Mouse (Mus musculus) erythroblast, embryonic 14.5 days (primary cell): ENCODE data around the gene Sgsm1. TPM values are rescaled to one million over a fixed set of nuclear protein-coding genes. Genes with fewer than 3 reads are reported as not detected.

Source experiments
- H3K27me3 ChIP-seq: 2 replicates; pipeline ENCODE4 v1.6.1; 2012; ENCODE audit warnings: inconsistent platforms; ENCODE audit not compliant: control insufficient read depth
- H3K36me3 ChIP-seq: 2 replicates; pipeline ENCODE4 v1.6.1; 2012; ENCODE audit warnings: mild to moderate bottlenecking, inconsistent platforms; ENCODE audit not compliant: control insufficient read depth
- H3K4me1 ChIP-seq: 2 replicates; pipeline ENCODE4 v1.6.1; 2012; ENCODE audit warnings: inconsistent platforms; ENCODE audit not compliant: control insufficient read depth
- H3K4me3 ChIP-seq: replicated peaks from 2 replicates; pipeline ENCODE3; 2012; ENCODE audit warnings: moderate library complexity, mild to moderate bottlenecking, inconsistent platforms
- H3K9me3 ChIP-seq: 2 replicates; pipeline ENCODE4 v1.6.1; 2012; ENCODE audit warnings: low read length, inconsistent platforms, mixed read lengths; ENCODE audit not compliant: control insufficient read depth
- GATA1 ChIP-seq: IDR thresholded peaks from 2 replicates; pipeline ENCODE4 v1.6.1; 2012; ENCODE audit warnings: low read length, inconsistent platforms, mixed read lengths
- TAL1 ChIP-seq: IDR thresholded peaks from 3 replicates; pipeline ENCODE4 v1.6.1; 2012; ENCODE audit warnings: low read length, inconsistent platforms, mixed read lengths
- polyA plus RNA-seq: library from polyadenylated mRNA; stranded (reverse); fragments of >175 nt; gene quantifications from 2 replicates; pipeline ENCODE4 v1.2.3, GENCODE M21; 2012

Gene Sgsm1
- polyA plus RNA-seq, result not detected in 2 replicates

DNA sequence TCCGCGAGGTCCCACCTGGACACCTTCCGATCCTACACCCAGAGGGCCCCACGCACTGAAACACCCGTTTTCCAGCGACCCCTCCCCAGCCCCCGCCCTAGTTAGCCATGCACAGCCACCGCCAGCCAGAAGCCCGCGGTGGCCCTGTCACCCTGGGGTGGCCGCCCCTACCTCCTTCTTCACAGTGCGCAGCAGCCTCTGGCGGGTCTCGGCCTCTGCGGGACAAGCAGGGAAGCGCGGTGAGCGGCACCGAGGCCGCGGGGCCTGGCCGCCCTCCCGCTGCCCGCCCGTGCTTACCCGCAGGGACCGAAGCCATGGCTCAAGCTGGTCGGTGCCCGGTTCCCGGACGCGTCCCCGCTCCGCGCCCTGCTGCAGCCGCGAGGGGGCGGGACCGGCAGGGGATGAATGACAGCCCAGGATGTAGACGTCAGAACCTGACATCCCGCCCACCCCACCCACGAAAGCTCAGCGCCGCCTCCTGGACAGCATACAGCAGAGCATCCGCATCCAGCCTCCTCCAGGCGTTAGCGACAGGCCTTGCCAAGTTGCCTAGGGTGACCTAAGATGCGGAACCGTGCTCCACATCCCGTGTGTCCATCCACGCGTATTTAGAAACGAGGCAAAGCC, at the start of gene Sgsm1:
TSS of gene Sgsm1 (minus strand) at position 410 of the 627 bp plus-strand sequence.
- H3K9me3 ChIP-seq, result peaks cover 5% of the 10 kb centered on the region
- H3K4me3 ChIP-seq, result peak within 1 kb of the TSS; percentile 18
- peaks cover 37% of the 10 kb centered on the region for H3K27me3 ChIP-seq
- H3K4me1 ChIP-seq, result no peaks in the 10 kb centered on the region
- TF ChIP-seq TAL1 (no peak), GATA1 (no peak)
- H3K36me3 ChIP-seq, result no peaks in the 10 kb centered on the region

DNA sequence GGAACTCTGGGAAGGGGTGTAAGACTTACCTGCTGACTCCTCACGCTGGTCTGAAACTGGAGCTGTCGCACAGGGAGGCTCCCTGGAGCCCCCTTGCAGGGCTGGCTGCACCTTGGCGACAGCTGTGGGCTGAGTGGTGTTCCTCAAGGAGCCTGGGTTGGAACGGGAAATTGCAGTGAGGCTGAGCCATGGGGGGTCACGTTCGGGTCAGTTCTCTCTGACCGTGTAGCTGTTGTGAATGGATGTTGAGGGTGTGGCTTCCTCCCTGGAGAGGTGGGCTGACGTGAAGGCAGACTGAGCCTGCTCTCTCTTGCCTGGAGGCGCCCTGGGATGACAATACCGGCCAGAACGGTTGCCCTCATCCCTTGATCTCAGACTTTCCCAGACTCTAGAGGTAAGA, 48.2 kb upstream of the Sgsm1 start:
- no peak for TF ChIP-seq GATA1
- no peak for TF ChIP-seq TAL1
- H3K4me3 ChIP-seq, result no peak overlapping the region
- no peaks in the 10 kb centered on the region for H3K9me3 ChIP-seq
- H3K4me1 ChIP-seq, result no peaks in the 10 kb centered on the region
- no peaks in the 10 kb centered on the region for H3K36me3 ChIP-seq
- peaks cover 2% of the 10 kb centered on the region; the same call in 1 of the 2 replicates for H3K27me3 ChIP-seq

GRCm38 (mm10) chr5:113357656-113358055, 47.1 kb upstream of the Sgsm1 start:
- H3K4me1 ChIP-seq, result no peaks in the 10 kb centered on the region
- H3K4me3 ChIP-seq, result no peak overlapping the region
- TF ChIP-seq GATA1 (no peak), TAL1 (no peak)
- peaks cover 2% of the 10 kb centered on the region; the same call in 1 of the 2 replicates for H3K27me3 ChIP-seq
- no peaks in the 10 kb centered on the region for H3K36me3 ChIP-seq
- H3K9me3 ChIP-seq, result no peaks in the 10 kb centered on the region

GRCm38 (mm10) chr5:113357186-113357585, 46.6 kb upstream of the Sgsm1 start, which contains the start of gene Aym1:
Gene Aym1, plus strand, starts transcription at chr5:113357294.
- peaks cover 2% of the 10 kb centered on the region; the same call in 1 of the 2 replicates for H3K27me3 ChIP-seq
- H3K4me1 ChIP-seq, result no peaks in the 10 kb centered on the region
- H3K4me3 ChIP-seq, result no peak within 1 kb of the TSS
- no peaks in the 10 kb centered on the region for H3K36me3 ChIP-seq
- no peak for TF ChIP-seq GATA1
- no peaks in the 10 kb centered on the region for H3K9me3 ChIP-seq

GRCm38 (mm10) chr5:113354311-113354710, 43.7 kb upstream of the Sgsm1 start:
- no peaks in the 10 kb centered on the region for H3K4me1 ChIP-seq
- no peak overlapping the region for H3K4me3 ChIP-seq
- no peaks in the 10 kb centered on the region for H3K36me3 ChIP-seq
- no peaks in the 10 kb centered on the region for H3K9me3 ChIP-seq
- TF ChIP-seq GATA1 (no peak), TAL1 (no peak)
- H3K27me3 ChIP-seq, result peaks cover 4% of the 10 kb centered on the region; the same call in 1 of the 2 replicates

GRCm38 (mm10) chr5:113352636-113353035, 42.0 kb upstream of the Sgsm1 start:
- TF ChIP-seq TAL1 (no peak), GATA1 (no peak)
- Histone ChIP-seq H3K4me1 (no peaks in the 10 kb centered on the region), H3K27me3 (peaks cover 14% of the 10 kb centered on the region), H3K4me3 (no peak overlapping the region), H3K9me3 (no peaks in the 10 kb centered on the region), H3K36me3 (no peaks in the 10 kb centered on the region)

DNA sequence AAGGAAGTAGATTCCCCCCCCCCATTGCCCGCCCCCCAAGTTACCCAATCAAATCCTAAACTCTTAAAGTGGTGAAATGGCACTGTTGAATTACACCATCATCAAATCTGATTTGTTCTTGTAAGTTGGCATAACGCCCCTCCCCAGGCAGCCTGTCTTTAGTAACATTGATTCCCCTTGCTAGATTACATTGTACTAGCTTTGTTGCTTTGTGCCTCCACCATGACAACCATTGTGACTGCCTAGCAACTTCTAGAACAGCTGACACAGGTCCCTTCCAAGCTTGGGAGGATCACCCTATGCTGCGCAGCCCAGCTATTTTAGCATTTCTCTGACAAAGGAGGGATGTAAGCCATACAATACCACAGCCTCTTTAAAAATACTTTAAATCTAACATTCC, 41.2 kb upstream of the Sgsm1 start:
- Histone ChIP-seq H3K36me3 (no peaks in the 10 kb centered on the region), H3K4me1 (no peaks in the 10 kb centered on the region), H3K9me3 (no peaks in the 10 kb centered on the region), H3K27me3 (peaks cover 22% of the 10 kb centered on the region), H3K4me3 (no peak overlapping the region)
- TF ChIP-seq TAL1 (no peak), GATA1 (no peak)

DNA sequence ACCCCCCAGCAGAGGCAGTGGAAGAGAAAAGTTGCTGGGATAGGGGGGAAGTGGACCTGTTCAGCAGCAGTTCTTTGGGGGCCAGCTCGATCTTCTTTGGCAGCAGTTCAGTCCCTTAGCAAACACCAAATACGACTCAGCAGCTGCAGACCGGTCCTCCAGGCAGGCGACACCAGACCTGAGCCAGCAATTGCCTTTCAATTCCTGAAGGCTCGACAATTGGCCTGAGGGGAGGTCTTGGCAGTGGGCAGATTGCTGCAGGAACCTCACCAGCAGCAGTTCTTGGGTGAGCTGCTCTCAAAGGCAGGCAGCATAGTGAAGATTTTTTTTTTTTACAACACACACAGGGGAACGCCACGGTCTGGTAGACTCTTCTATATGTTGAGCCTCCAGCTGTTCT, 39.2 kb upstream of the Sgsm1 start:
- H3K9me3 ChIP-seq, result no peaks in the 10 kb centered on the region

GRCm38 (mm10) chr5:113349226-113349625, 38.6 kb upstream of the Sgsm1 start:
- no peak for TF ChIP-seq GATA1
- TF ChIP-seq TAL1, result no peak
- Histone ChIP-seq H3K4me3 (no peak overlapping the region), H3K9me3 (no peaks in the 10 kb centered on the region), H3K4me1 (no peaks in the 10 kb centered on the region), H3K27me3 (peaks cover 45% of the 10 kb centered on the region), H3K36me3 (no peaks in the 10 kb centered on the region)

More for the DNA sequence above, 39.2 kb upstream of the Sgsm1 start:
- Histone ChIP-seq H3K4me1 (no peaks in the 10 kb centered on the region), H3K36me3 (no peaks in the 10 kb centered on the region), H3K4me3 (no peak overlapping the region), H3K27me3 (peaks cover 39% of the 10 kb centered on the region)
- no peak for TF ChIP-seq TAL1
- TF ChIP-seq GATA1, result no peak

- TF ChIP-seq TAL1, result no peak
- no peak for TF ChIP-seq GATA1
- Histone ChIP-seq H3K4me1 (no peaks in the 10 kb centered on the region), H3K27me3 (peaks cover 47% of the 10 kb centered on the region), H3K9me3 (no peaks in the 10 kb centered on the region), H3K36me3 (no peaks in the 10 kb centered on the region), H3K4me3 (no peak overlapping the region)
Observed at GRCm38 (mm10) chr5:113348597-113348996, 38.0 kb upstream of the Sgsm1 start.
